ENCODE assay signal across 14 mouse cellular contexts in genomic region chr3:137861436-137861835, GRCm38 (mm10).
"Had no signal": no experiment of that assay in that cellular context is flagged by ENCODE, and none has a peak within 500 bp of the region (broad histone marks: within the 10 kb centered on the region; RNA-seq: fewer than 3 reads in every experiment).

No protein-coding gene starts in this region.

- H3K27ac ChIP-seq: left cerebral cortex, adult 2 months; limb, embryonic 12.5 days; liver, embryonic 12.5 days; midbrain, embryonic 12.5 days; neural tube, embryonic 13.5 days had no signal

- H3K36me3 ChIP-seq: midbrain, embryonic 12.5 days had no signal

- H3K4me3 ChIP-seq: left cerebral cortex, adult 2 months; limb, embryonic 12.5 days; liver, embryonic 12.5 days; midbrain, embryonic 12.5 days; neural tube, embryonic 13.5 days had no signal

- DNase-seq: kidney, adult 8-10 months; kidney, postnatal 25 days; retina, postnatal 1 day; right cerebral cortex, postnatal 4 days; spleen, adult 18-20 months; thymus, adult 18-20 months; thymus, postnatal 14 days had no signal

- H3K9ac ChIP-seq: limb, embryonic 12.5 days; liver, embryonic 12.5 days; midbrain, embryonic 12.5 days; neural tube, embryonic 13.5 days had no signal

- ATAC-seq: intestine, postnatal 0 days; liver, embryonic 12.5 days; midbrain, embryonic 16.5 days had no signal

- H3K9me3 ChIP-seq: limb, embryonic 12.5 days; liver, embryonic 12.5 days; midbrain, embryonic 12.5 days; neural tube, embryonic 13.5 days had no signal

- H3K4me2 ChIP-seq: limb, embryonic 12.5 days; liver, embryonic 12.5 days; midbrain, embryonic 12.5 days; neural tube, embryonic 13.5 days had no signal

- H3K27me3 ChIP-seq: limb, embryonic 12.5 days; liver, embryonic 12.5 days; midbrain, embryonic 12.5 days; neural tube, embryonic 13.5 days had no signal
